Mouse (Mus musculus) liver, postnatal 0 days (tissue): Measurements from ENCODE around the gene Arfip1. TPM values are rescaled to one million over a fixed set of nuclear protein-coding genes. Genes with fewer than 3 reads are reported as not detected.
A peak's percentile ranks its signal among the peaks of the same experiment; 100 is the strongest.
"Not testable (repeated sequence)": the region's sequence is repeated elsewhere in the genome, so short reads cannot be mapped to it uniquely, and the experiment has no call there.

Experiments
- ATAC-seq: fragments of 200-750 bp; cut with Nextera tagmentation; 2 replicates; pipeline ENCODE4 v1.8.0; 2017; ENCODE audit warnings: mild to moderate bottlenecking, moderate library complexity
- DNase-seq: peaks from one replicate; pipeline ENCODE4 v3.0.0-alpha.2; 2016
- H3K27ac ChIP-seq: fragments of 300-500 bp; sonication (generic); 2 replicates; pipeline ENCODE4 v1.5.1; 2014; ENCODE audit warnings: antibody characterized with exemption, moderate library complexity, mild to moderate bottlenecking, low read depth
- H3K27me3 ChIP-seq: fragments of 300-500 bp; sonication (generic); 2 replicates; pipeline ENCODE4 v1.6.1; 2014; ENCODE audit warnings: low read length, control low read depth, mixed read lengths; ENCODE audit not compliant: insufficient read depth
- H3K36me3 ChIP-seq: fragments of 300-500 bp; sonication (generic); replicated peaks from 2 replicates; pipeline ENCODE4 v1.6.1; 2014; ENCODE audit warnings: mild to moderate bottlenecking, control low read depth, low read length, moderate library complexity, mixed read lengths; ENCODE audit not compliant: insufficient read depth
- H3K4me1 ChIP-seq: fragments of 300-500 bp; sonication (generic); 2 replicates; pipeline ENCODE4 v1.6.1; 2014; ENCODE audit warnings: antibody characterized with exemption, mild to moderate bottlenecking, control low read depth; ENCODE audit not compliant: insufficient read depth
- H3K4me2 ChIP-seq: fragments of 300-500 bp; sonication (generic); 2 replicates; pipeline ENCODE4 v1.6.1; 2014; ENCODE audit warnings: low read depth, mild to moderate bottlenecking, low read length, moderate library complexity, mixed read lengths
- H3K4me3 ChIP-seq: fragments of 300-500 bp; sonication (generic); 2 replicates; pipeline ENCODE4 v1.5.1; 2014; ENCODE audit warnings: low read depth, low read length
- H3K9ac ChIP-seq: fragments of 300-500 bp; sonication (generic); replicated peaks from 2 replicates; pipeline ENCODE4 v1.6.1; 2014; ENCODE audit warnings: mild to moderate bottlenecking, moderate library complexity
- H3K9me3 ChIP-seq: fragments of 300-500 bp; sonication (generic); 2 replicates; pipeline ENCODE4 v1.6.1; 2016; ENCODE audit warnings: mild to moderate bottlenecking, control low read depth, low read length, mixed read lengths
- CTCF ChIP-seq: sonication (generic); IDR thresholded peaks from 2 replicates; pipeline ENCODE4 v1.5.1; 2016; ENCODE audit warnings: antibody characterized with exemption, low read depth
- EP300 ChIP-seq: IDR thresholded peaks from 2 replicates; pipeline ENCODE4 v1.6.1; 2016; ENCODE audit warnings: antibody characterized with exemption, low read depth, mild to moderate bottlenecking
- WGBS: fragments of 180-500 bp; shearing (Covaris S2); extraction: QIAGEN DNeasy Blood & Tissue Kit; methylation state at CpG from one replicate; pipeline ENCODE4 v1.1.7; 2014; ENCODE audit not compliant: insufficient replicate concordance; 5-methylcytosine and 5-hydroxymethylcytosine counted together
- polyA plus RNA-seq: library from polyadenylated mRNA; unstranded; fragments of >200 nt; fragmentation: Nextera tagmentation; extraction: Ambion mirVana; gene quantifications from 2 replicates; pipeline ENCODE4 v1.2.1, GENCODE M21; 2015

The Arfip1 gene
- polyA plus RNA-seq, 1 experiment from 2014 or later = 15.1 TPM

DNA sequence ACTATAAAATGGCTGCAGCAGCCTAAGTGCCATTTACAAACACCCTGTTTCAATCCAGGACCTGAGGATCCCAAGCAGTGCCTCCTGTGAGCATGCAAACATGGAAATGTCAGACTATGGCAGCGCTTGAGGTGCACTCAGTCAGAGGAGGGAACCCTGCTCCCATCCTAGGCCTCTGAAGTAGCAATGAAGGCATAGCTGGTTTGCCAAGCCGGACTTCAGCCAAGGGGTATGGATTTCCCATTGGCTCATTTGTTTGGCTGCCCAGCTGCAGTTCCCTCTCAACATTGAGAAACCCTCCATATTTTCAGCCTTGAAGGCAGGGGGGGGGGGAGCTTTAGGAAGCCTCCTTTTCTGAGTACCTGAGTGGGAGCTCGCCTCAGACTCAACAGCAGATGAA, 24.1 kb downstream of the Arfip1 start:
- DNase-seq (no peak), ATAC-seq (0 out of 2 replicates have a peak, but pooled peaks have one; percentile 19)
- H3K4me3 ChIP-seq = no peak overlapping the region
- H3K9ac ChIP-seq = no peak overlapping the region
- TF ChIP-seq CTCF (no peak), EP300 (no peak)
- H3K27ac ChIP-seq = no peak overlapping the region
- 86% methylated on average over 3 of the region's 3 CpGs for WGBS
- peaks cover 12% of the 10 kb centered on the region for H3K4me1 ChIP-seq
- no peaks in the 10 kb centered on the region for H3K36me3 ChIP-seq
- H3K9me3 ChIP-seq = no peaks in the 10 kb centered on the region
- no peak overlapping the region for H3K4me2 ChIP-seq
- H3K27me3 ChIP-seq = no peaks in the 10 kb centered on the region

DNA sequence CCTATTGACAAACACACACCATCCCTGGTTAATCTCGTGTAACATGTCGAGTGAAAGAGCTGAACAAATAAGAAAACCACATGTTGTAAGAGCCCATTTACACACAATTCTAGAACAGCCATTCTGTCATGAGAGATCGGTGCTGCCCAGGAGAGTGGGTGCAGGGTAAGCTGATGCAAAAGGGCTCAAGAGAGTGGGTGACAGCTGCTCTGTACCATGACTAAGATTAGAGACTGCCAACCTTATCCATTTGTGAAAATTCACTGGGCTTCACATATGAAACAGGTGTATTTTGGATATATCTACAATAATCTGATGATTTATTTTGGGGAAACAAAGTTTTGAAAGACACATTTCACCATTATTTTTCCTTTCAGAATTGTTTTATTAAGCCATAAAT, 26.6 kb downstream of the Arfip1 start:
- H3K4me3 ChIP-seq = no peak overlapping the region
- ATAC-seq (no peak), DNase-seq (no peak)
- H3K36me3 ChIP-seq = no peaks in the 10 kb centered on the region
- TF ChIP-seq EP300 (no peak), CTCF (no peak)
- H3K27ac ChIP-seq = no peak overlapping the region
- no peak overlapping the region for H3K4me2 ChIP-seq
- H3K9me3 ChIP-seq = no peaks in the 10 kb centered on the region; the same call in 1 of the 2 replicates
- WGBS = 73% methylated on average over 3 of the region's 3 CpGs
- H3K4me1 ChIP-seq = peaks cover 12% of the 10 kb centered on the region
- H3K27me3 ChIP-seq = no peaks in the 10 kb centered on the region
- no peak overlapping the region for H3K9ac ChIP-seq

DNA sequence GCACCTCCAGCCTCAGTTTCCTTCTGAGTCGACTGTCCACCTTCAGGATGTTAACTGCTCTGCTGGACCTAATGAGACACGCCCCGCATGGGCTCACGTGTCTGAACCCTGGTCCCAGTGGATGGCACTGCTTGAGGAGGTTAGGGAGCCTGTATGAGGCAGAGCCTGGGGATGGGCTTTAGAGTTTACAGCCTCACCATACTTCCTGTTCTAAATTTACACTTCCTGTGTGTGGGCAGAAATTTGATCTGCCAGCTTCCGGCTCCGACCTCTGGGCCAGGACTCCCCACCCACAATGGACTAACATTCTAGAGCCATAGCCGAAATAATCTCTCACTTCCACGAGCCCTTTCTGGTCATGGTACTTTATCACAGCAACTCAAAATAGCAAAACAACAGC, 35.2 kb downstream of the Arfip1 start:
- ATAC-seq (no peak; the same call in 1 of the 2 replicates), DNase-seq (no peak)
- TF ChIP-seq EP300 = no peak
- TF ChIP-seq CTCF = no peak
- H3K4me2 ChIP-seq = no peak overlapping the region
- 51% methylated on average over 8 of the region's 8 CpGs for WGBS
- no peaks in the 10 kb centered on the region; the same call in 1 of the 2 replicates for H3K9me3 ChIP-seq
- no peaks in the 10 kb centered on the region for H3K27me3 ChIP-seq
- H3K4me3 ChIP-seq = no peak overlapping the region
- peaks cover 4% of the 10 kb centered on the region for H3K4me1 ChIP-seq
- H3K36me3 ChIP-seq = no peaks in the 10 kb centered on the region
- H3K9ac ChIP-seq = no peak overlapping the region
- no peak overlapping the region for H3K27ac ChIP-seq

DNA sequence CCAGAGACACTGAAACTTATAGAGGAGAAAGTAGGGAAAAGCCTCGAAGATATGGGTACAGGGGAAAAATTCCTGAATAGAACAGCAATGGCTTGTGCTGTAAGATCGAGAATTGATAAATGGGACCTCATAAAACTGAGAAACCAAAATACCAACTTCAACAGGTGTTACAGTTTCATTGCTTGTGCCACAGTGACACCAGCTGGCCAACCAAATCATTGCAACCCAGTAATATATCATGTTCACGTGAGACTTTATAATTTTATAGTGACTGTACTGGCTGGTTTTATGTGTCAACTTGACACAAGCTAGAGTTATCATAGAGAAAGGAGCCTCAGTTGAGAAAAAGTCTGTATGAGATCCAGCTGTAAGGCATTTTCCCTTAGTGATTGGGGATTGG, 40.0 kb downstream of the Arfip1 start:
- 16% methylated on average over 3 of the region's 3 CpGs for WGBS
- H3K9ac ChIP-seq, H3K4me1 ChIP-seq, H3K4me3 ChIP-seq, H3K27ac ChIP-seq, H3K9me3 ChIP-seq, H3K4me2 ChIP-seq, H3K36me3 ChIP-seq, ATAC-seq, H3K27me3 ChIP-seq: not testable (repeated sequence)
- DNase-seq = peak; percentile 66
- TF ChIP-seq CTCF = peak; percentile 84

DNA sequence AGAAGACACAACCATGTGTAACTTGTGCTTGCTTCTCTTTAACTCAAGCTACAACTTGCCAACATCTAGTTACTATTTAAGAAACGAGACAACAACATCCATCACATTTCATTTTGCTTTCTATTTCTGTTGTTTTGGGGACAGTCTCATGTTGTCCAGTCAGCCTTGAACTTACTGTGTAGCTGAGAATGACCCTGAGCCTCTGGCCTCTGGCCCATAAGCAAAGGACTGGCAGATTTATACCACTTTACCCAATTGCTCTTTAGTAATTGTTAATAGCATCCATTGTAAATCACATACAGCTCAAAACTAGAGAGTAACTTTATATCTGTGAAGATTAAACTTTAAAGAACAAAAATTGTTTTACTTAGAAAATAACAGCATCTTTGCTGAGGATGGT, 40.5 kb downstream of the Arfip1 start:
- H3K36me3 ChIP-seq = no peaks in the 10 kb centered on the region
- ATAC-seq = no peak
- no peak overlapping the region for H3K4me3 ChIP-seq

DNA sequence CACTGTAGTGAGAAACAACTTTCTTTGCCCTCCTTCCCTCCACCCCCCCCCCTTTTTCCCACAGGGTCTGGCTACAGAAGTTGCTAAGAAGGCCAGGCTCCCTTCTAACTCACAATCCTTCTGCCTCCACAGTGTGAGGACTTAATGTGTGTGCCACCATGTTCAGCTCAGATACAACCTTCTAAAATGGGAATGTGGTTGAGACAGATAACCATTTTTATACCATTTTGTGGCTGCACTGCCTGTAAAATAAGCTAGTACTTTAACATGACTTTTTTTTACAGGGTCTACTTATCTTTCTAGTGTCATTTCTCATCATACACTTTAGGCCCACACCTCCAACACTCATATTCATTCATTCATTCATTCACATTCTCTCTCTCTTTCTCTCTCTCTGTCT, 41.8 kb downstream of the Arfip1 start:
- Histone ChIP-seq H3K27ac (no peak overlapping the region), H3K9ac (no peak overlapping the region), H3K4me2 (no peak overlapping the region), H3K9me3 (no peaks in the 10 kb centered on the region), H3K27me3 (no peaks in the 10 kb centered on the region), H3K4me3 (no peak overlapping the region), H3K4me1 (no peaks in the 10 kb centered on the region; the same call in 1 of the 2 replicates), H3K36me3 (no peaks in the 10 kb centered on the region)
- DNase-seq (no peak), ATAC-seq (no peak)
- TF ChIP-seq CTCF = no peak
- no peak for TF ChIP-seq EP300

More for the DNA sequence above, 40.5 kb downstream of the Arfip1 start:
- 80% methylated on average over 1 of the region's 1 CpGs for WGBS
- no peak overlapping the region for H3K27ac ChIP-seq
- no peaks in the 10 kb centered on the region; the same call in 1 of the 2 replicates for H3K4me1 ChIP-seq
- no peak for DNase-seq
- no peak for TF ChIP-seq CTCF
- TF ChIP-seq EP300 = no peak
- no peak overlapping the region for H3K4me2 ChIP-seq
- H3K9me3 ChIP-seq = no peaks in the 10 kb centered on the region
- no peak overlapping the region for H3K9ac ChIP-seq
- H3K27me3 ChIP-seq = no peaks in the 10 kb centered on the region

DNA sequence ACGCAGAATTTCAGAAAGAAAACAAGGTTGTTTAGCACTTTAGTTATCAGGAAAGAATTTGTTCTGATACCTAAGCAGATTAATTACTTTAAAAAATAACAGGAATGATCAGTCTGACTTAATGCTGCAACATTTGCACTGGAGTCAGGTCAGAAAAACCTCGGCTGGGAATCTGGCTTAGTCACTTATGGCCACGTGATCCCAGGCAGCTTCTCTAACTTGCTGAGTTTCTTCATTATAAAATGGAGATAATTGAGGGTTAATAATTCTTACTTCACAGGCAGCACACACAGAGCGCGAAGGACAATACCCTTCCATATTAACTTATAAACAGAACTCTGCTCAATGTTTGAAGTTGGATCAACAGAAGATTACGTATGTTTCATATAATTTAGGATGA, 45.4 kb downstream of the Arfip1 start:
- Histone ChIP-seq H3K27ac (no peak overlapping the region), H3K9me3 (no peaks in the 10 kb centered on the region), H3K4me1 (no peaks in the 10 kb centered on the region; the same call in 1 of the 2 replicates), H3K36me3 (no peaks in the 10 kb centered on the region), H3K27me3 (no peaks in the 10 kb centered on the region), H3K9ac (no peak overlapping the region), H3K4me2 (no peak overlapping the region), H3K4me3 (no peak overlapping the region)
- TF ChIP-seq EP300 = no peak
- no peak for DNase-seq
- no peak for ATAC-seq
- 79% methylated on average over 6 of the region's 6 CpGs for WGBS
